Mouse (Mus musculus) bone marrow macrophage, adult 2 months (primary cell): ENCODE results near the gene Ubap2l.

ENCODE experiments used
- CTCF ChIP-seq: IDR thresholded peaks from 2 replicates; pipeline ENCODE4 v1.5.1; 2012; ENCODE audit warnings: low read depth, mild to moderate bottlenecking, low read length, moderate library complexity
- POLR2A ChIP-seq: IDR thresholded peaks from 2 replicates; pipeline ENCODE4 v1.6.1; 2012; ENCODE audit warnings: mild to moderate bottlenecking, low read depth, low read length, borderline replicate concordance

DNA sequence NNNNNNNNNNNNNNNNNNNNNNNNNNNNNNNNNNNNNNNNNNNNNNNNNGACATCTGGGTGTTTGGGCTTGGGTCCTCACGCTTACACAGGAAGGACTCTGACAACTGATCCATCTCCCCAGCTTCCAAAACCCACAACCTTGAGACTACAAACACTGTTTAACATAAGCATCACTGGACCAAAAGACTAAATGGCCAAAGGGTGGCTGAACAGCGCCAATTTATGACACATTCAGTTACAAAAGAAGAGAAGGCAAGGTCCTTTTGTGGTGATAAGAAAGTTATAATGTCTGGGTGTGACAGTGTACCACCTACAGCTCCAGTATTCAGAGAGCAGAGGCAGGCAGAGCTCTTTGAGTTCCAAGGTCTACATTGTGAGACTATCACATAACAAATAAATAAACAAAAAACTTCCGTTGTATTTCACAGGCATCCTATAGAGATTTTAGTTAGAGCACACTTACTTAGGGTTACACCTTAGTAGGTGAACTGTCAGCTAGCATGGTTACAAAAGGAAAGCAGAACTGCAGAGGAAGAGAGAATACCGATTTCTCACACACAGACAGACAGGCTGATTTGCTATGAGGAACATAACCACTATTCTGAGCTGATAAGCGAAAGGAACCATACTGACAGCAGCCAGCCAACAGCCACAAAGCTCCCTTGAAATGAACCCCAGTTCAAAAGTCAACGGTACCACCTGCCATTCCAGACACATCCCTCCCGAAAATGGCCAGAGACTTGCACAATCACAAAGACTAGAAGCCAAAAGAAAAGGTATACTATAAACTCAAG lies 96.1 kb downstream of the Ubap2l start:
- TF ChIP-seq POLR2A, result no peak
- TF ChIP-seq CTCF, result no peak
